In the genomic region with DNA sequence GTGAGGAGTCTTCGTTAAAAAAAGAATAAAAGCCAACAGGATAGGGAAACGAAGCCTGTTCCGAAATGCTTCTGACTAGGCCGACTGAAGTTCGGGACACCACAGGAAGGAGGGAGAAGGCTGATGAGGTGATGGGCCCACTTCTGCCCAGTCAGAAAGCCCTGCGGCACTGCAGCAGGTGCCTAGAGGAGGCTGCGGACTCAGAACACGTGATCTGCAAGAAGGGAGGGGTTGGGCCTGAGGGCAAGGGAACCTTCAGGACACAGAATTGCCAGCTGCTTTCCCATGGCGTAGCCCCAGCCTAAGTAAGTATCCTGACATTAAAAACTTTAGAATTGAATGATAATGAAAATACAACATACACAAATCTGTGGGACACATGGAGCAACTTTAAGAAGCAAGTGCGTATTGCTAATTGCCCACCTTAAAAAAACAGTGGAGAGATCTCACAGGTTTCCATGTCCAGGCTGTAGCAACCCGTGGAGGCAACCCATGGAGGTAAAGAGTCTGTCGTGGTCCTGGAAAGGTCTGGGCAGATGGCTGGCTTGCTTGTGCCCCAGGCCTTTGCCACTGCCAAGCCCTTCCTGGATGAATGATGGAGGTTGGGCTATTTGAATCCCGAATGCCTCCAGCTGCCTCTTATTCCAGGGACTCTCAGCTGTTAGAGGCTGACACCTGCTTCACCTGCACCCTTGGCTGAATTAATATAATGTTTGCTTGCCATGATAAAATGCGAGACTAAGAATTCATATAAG, we compare ENCODE assay signal across 17 mouse cellular contexts. TPM values are rescaled to one million over a fixed set of nuclear protein-coding genes. Genes with fewer than 3 reads are reported as not detected.
"Had no signal": no experiment of that assay in that cellular context is flagged by ENCODE, and none has a peak within 500 bp of the region (broad histone marks: within the 10 kb centered on the region; RNA-seq: fewer than 3 reads in every experiment).

No protein-coding gene starts in this region.

- ATAC-seq: liver, embryonic 12.5 days had no signal

- H3K27ac ChIP-seq: layer of hippocampus, adult 2 months; limb, embryonic 15.5 days; liver, embryonic 12.5 days; midbrain, embryonic 12.5 days; neural tube, embryonic 15.5 days had no signal

- H3K4me2 ChIP-seq: limb, embryonic 15.5 days; liver, embryonic 12.5 days; lung, embryonic 14.5 days; midbrain, embryonic 12.5 days; neural tube, embryonic 15.5 days had no signal

- H3K36me3 ChIP-seq: limb, embryonic 15.5 days; liver, embryonic 12.5 days; midbrain, embryonic 12.5 days; neural tube, embryonic 15.5 days had no signal

- H3K9ac ChIP-seq: limb, embryonic 15.5 days; liver, embryonic 12.5 days; lung, embryonic 14.5 days; midbrain, embryonic 12.5 days; neural tube, embryonic 15.5 days had no signal

- H3K27me3 ChIP-seq: limb, embryonic 15.5 days; midbrain, embryonic 12.5 days; neural tube, embryonic 15.5 days had no signal

- H3K4me3 ChIP-seq: layer of hippocampus, adult 2 months; limb, embryonic 15.5 days; liver, embryonic 12.5 days; midbrain, embryonic 12.5 days; myocyte; neural tube, embryonic 15.5 days had no signal

- H3K9me3 ChIP-seq: limb, embryonic 15.5 days; liver, embryonic 12.5 days; midbrain, embryonic 12.5 days; neural tube, embryonic 15.5 days had no signal

- DNase-seq: kidney, postnatal 10 days; kidney, postnatal 4 days; lung, embryonic 14.5 days; lung, postnatal 10 days; lung, postnatal 4 days; right cerebral cortex, postnatal 4 days; spleen, adult 18-20 months; thymus, postnatal 36 days had no signal

- H3K4me1 ChIP-seq: liver, embryonic 12.5 days had no signal

RNA-seq across cellular contexts. Expression of a gene that starts 0.9 kb away (rescaled TPM):
- polyA plus RNA-seq: kidney, embryonic 14.5 days; liver, embryonic 12.5 days; lung, embryonic 14.5 days; midbrain, embryonic 12.5 days; myocyte; neural tube, embryonic 11.5 days; neural tube, embryonic 15.5 days; stomach, embryonic 14.5 days had no signal
